Mouse (Mus musculus) monocyte, adult 5-6 weeks (primary cell): ENCODE measurements around the gene Pde4d. TPM values are rescaled to one million over a fixed set of nuclear protein-coding genes. Genes with fewer than 3 reads are reported as not detected.
A peak's percentile ranks its signal among the peaks of the same experiment; 100 is the strongest.

Experiments used
- ATAC-seq: fragments of 153-309, 156-312 bp; replicated peaks from 2 replicates; pipeline ENCODE4 v1.8.0; 2017; ENCODE audit warnings: mild to moderate bottlenecking; ENCODE audit not compliant: low TSS enrichment, insufficient number of reproducible peaks, severe bottlenecking, poor library complexity, low FRiP score
- total RNA-seq: library from RNA; stranded (forward); fragments of 200-1000, 200-491, 200-594 nt; gene quantifications from 3 replicates; pipeline ENCODE4 v1.2.3, GENCODE M21; 2017

Gene Pde4d
- total RNA-seq, 1 experiment from 2014 or later = 3.4 TPM

GRCm38 (mm10) chr13:109190652-109191051 is 740.9 kb downstream of the Pde4d start:
- ATAC-seq = no peak

GRCm38 (mm10) chr13:109191176-109191575 is 741.4 kb downstream of the Pde4d start:
- ATAC-seq = no peak

- ATAC-seq = no peak
Measured at GRCm38 (mm10) chr13:109205541-109205940, 755.8 kb downstream of the Pde4d start.

- no peak for ATAC-seq
Measured at GRCm38 (mm10) chr13:109208607-109209006, 758.9 kb downstream of the Pde4d start.

- ATAC-seq = no peak
Measured at GRCm38 (mm10) chr13:109209413-109209812, 759.7 kb downstream of the Pde4d start.

GRCm38 (mm10) chr13:109210403-109210802 is 760.7 kb downstream of the Pde4d start:
- ATAC-seq = 0 out of 2 replicates have a peak, but pooled peaks have one; percentile 64

GRCm38 (mm10) chr13:109211471-109211870 is 761.7 kb downstream of the Pde4d start:
- ATAC-seq = no peak

- 0 out of 2 replicates have a peak, but pooled peaks have one; percentile 20 for ATAC-seq
Measured at GRCm38 (mm10) chr13:109211941-109212487, 762.3 kb downstream of the Pde4d start.

- ATAC-seq = no peak
Measured at GRCm38 (mm10) chr13:109212788-109213473, 763.2 kb downstream of the Pde4d start.

- ATAC-seq = no peak
Measured at GRCm38 (mm10) chr13:109219019-109219725, 769.4 kb downstream of the Pde4d start.

GRCm38 (mm10) chr13:109228967-109229617 is 779.3 kb downstream of the Pde4d start:
- ATAC-seq = peak; percentile 72

- no peak; the same call in 1 of the 2 replicates for ATAC-seq
Measured at GRCm38 (mm10) chr13:109229618-109230334, 780.0 kb downstream of the Pde4d start.

- no peak for ATAC-seq
Measured at GRCm38 (mm10) chr13:109230335-109230987, 780.7 kb downstream of the Pde4d start.

GRCm38 (mm10) chr13:109231848-109232460 is 782.2 kb downstream of the Pde4d start:
- no peak for ATAC-seq

GRCm38 (mm10) chr13:109232531-109232930 is 782.8 kb downstream of the Pde4d start:
- no peak for ATAC-seq

GRCm38 (mm10) chr13:109233911-109234613 is 784.3 kb downstream of the Pde4d start:
- ATAC-seq = no peak

GRCm38 (mm10) chr13:109236047-109236446 is 786.3 kb downstream of the Pde4d start:
- no peak for ATAC-seq
